Mouse (Mus musculus) left cerebral cortex, adult 9 months (tissue): ENCODE data around the gene Kifc5b.
"Not testable (repeated sequence)": the region's sequence is repeated elsewhere in the genome, so short reads cannot be mapped to it uniquely, and the experiment has no call there.

Experiments used
- DNase-seq, 2 experiments: peaks; one replicate each; pipeline ENCODE4 v3.0.0; 2022; ENCODE audit warnings: low spot score in 2 of 2

Gene Kifc5b

DNA sequence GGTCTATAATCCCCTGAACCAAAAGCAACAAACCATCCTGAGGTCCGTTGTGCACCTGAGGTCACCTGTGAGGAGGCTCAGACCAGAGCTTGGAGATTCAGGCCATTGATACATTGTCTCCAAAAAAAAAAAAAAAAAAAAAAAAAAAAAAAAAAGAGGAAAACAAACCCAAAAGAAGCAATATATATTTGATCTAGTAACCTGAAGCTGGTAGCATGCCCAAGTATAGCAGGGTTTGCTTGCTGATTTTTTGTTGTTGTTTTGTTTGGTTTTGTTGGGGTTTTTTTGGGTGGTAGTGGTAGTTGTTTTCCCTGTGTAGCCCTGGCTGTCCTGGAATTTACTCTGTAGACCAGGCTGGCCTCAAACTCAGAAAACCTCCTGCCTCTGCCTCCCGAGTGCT is 1.5 kb downstream of the Kifc5b start:
- no peak for DNase-seq

DNA sequence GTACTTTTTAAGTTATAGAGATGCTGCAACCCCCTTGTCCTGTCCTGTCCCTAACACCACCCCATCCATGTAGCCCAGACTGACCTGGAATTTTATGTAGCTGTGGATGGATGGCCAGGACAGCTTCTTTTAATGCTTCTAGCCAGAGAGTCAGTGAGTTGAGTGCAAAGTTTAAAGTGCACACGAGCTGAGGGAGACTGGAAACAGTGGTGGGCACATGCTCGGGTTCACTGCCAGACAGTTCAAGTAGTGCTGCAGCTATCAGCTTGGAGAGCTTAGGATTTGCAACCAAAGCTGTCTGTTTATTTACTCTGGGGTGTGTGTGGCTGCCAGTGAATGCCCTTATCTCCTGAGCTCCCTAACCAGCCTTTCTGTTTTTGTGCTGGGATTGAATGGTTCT is 2.6 kb downstream of the Kifc5b start:
- not testable (repeated sequence) for DNase-seq

DNA sequence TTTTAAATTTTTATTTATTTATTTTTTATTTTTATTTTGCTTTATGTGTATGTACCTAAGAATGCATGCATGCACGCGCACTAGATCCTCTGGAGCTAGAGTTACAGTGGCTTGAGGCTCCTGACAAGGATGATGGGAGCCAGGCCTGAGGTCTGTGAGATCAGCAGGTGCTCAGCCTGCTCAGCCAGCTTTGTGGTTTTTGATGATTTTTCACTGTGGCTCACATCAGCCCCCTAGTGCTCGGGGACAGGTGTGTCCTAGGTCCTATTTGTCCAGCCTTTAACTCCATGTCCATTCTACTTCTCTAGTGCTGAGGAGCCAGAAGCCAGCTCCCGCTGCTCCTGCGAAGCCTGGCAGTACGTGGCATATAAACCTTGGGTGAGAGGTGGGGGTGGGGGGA is 5.5 kb downstream of the Kifc5b start:
- DNase-seq = not testable (repeated sequence)

DNA sequence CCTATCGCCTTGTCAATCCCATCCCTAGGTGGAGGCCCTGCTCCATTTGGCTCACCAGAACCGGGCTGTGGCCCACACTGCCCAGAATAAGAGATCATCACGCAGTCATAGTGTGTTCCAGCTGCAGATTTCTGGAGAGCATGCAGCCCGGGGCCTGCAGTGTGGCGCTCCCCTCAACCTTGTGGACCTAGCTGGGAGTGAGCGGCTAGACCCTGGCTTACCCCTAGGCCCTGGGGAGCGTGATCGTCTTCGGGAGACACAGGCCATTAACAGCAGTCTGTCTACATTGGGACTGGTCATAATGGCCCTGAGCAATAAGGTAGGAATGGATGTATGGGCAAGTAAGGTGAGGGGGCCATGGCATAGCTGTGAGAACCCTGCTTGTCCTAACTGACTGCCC is 8.5 kb downstream of the Kifc5b start:
- not testable (repeated sequence) for DNase-seq

DNA sequence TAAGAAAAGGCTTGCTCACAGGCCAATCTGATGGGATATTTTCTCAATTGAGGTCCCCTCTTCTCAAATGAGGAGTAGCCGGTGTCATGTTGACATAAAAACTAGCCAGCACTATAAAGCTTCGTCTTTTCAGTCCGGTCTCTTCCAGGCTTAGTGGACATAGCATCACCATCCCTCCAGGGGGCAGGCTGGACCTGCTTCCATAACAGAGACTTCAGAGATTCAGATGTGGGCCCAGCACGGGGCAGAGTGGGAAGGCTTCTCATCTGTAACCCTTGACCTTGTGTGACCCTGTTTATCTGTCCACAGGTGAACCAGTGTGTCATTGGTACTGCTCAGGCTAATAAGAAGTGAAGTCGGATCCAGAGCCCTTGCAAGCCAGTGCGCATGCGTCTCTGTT is 14.9 kb downstream of the Kifc5b start:
- peak in 1 of 2 experiments; percentile 38 for DNase-seq

DNA sequence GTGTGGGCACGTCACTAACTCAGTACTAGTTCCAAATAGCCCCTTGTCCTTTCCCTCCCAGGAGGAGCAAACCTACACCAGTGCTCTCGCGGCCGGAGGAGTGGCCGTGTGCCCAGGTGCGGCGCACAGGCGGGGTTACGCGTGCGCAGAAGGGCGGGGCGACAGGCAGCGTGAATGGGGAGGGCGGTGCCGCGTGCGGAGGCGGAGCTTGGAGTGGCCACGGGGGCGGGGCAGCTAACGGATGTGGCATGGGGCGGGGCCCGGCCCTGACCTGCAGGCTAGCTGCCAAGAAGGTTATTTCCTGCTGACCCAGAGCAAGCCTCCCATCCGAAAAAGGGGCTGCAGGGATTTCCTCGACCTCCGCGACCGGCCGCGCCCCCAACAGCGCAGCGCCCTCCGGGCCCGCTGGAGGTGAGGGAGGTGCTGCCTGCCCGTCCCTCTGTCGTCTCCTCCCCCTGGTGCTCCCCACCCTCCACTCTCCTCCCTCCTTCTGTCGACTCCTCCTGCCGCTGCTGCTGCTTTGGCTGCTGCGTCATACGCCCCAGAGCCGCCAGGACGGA is 16.0 kb downstream of the Kifc5b start, which contains the start of gene Phf1:
Gene Phf1, plus strand, starts transcription at position 214 of the 560 bp plus-strand sequence.
- DNase-seq = peak; percentile 80 to 96

DNA sequence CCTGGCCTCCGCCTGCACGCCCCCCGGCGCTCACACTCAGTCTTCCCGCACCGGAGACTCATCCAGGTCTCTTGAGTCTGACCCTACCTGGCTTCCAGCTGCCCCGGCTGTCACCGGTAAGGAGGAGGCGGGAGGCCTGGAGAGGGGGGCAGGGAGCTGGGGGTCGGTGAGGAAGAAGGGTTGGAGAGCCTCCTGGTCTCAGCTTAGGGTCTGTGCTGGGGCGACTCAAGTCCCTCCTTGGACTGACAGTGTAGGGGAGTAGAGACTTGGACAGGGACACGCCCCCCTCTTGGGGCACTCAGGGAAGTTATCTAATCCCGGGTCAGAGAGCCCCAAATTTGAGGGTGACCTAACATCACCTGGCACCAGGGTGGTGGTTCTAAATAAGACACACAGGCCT is 16.5 kb downstream of the Kifc5b start:
- no peak for DNase-seq

DNA sequence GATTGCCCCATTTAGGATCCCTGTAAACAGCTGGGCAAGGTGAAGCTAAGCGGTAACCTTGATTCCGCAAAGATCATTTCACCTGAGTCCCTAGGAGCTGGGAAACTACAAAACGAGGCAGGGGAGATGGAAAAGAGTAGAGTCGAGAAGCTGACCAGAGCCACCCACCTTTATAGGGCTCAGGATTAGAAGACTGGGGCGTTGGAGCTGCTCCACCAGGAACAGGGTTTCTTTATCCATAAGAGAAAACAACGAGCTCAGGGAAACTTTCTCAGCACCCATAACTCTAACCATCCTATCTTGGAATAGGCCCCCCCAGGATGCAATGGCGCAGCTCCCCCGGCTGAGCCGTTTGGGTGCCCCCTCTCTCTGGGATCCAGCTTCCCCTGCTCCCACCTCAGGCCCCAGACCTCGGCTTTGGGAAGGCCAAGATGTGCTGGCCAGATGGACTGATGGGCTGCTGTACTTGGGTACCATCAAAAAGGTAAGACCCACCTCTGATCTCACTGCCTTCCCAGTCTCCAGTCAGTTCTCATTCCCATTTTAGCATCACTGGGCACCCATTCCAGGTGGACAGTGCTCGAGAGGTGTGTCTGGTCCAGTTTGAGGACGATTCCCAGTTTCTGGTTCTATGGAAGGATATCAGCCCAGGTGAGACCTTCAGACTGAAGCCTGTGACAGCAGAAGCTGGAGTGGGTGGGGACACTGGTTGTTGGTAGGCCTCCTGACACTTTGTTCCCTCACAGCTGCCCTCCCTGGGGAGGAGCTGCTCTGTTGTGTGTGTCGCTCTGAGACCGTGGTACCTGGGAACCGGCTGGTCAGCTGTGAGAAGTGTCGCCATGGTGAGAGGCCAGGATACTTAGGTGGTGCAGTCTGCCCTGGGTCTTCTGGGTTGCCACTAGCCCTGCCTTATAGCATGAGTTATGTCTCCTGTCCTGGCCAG is 17.3 kb downstream of the Kifc5b start:
- no peak for DNase-seq

DNA sequence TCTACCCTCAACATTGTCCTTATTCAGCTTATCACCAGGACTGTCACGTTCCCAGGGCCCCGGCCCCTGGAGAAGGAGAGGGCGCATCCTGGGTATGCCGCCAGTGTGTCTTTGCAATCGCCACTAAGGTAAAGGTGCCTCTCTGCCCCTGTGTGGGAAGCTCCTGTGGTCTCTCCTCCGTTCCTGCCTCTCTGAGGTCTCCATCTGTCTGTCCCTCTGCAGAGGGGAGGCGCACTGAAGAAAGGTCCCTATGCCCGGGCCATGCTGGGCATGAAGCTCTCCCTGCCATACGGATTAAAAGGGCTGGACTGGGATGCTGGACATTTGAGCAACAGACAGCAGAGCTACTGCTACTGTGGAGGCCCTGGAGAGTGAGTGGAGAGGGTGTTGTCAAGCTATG is 18.1 kb downstream of the Kifc5b start:
- DNase-seq = no peak

DNA sequence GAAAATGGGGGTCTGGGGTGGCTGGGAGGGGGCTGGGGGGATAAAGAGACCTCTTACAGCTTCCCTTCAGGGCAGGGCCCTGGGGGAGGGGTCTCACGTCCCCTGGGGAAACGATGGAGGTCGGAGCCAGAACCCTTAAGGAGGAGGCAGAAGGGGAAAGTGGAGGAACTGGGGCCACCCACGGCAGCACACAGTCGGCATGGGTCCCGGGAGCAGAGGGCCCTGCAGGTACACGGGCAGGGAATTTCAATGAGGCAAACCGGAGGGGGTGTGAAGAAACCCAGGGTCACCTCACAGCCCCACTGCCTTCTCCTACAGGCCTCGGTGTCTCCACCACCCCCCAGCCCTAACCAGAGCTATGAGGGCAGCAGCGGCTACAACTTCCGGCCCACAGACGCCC is 19.6 kb downstream of the Kifc5b start:
- no peak for DNase-seq

DNA sequence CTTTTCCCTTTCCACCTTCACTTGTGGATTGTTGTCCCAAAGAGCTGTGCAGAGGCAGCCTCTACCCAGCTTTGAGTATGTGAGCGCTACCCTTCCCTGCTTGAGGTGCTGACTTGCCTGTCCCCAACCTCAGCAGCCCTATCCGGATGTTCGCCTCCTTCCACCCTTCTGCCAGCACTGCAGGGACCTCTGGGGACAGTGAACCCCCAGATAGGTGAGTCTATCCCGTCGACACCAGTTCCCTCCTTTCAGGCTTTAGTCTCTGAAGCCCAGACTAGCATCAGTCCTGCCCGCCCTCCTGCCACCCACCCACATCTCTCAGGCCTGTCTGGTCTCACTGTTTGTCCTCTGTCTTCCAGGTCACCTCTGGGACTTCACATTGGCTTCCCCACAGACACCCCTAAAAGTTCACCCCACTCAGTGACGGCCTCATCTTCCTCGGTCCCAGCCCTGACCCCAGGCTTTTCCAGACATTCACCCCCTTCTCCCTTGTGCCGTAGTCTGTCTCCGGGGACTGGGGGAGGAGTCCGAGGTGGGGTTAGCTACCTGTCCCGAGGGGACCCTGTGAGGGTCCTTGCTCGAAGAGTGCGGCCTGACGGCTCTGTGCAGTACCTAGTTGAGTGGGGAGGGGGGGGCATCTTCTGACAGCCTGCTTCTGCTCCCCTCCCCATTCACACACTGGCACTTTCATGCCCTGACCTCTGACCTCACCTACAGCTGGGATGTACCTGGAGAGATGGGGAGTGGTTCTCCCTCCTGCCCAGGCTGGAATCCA is 20.2 kb downstream of the Kifc5b start:
- DNase-seq = no peak

DNA sequence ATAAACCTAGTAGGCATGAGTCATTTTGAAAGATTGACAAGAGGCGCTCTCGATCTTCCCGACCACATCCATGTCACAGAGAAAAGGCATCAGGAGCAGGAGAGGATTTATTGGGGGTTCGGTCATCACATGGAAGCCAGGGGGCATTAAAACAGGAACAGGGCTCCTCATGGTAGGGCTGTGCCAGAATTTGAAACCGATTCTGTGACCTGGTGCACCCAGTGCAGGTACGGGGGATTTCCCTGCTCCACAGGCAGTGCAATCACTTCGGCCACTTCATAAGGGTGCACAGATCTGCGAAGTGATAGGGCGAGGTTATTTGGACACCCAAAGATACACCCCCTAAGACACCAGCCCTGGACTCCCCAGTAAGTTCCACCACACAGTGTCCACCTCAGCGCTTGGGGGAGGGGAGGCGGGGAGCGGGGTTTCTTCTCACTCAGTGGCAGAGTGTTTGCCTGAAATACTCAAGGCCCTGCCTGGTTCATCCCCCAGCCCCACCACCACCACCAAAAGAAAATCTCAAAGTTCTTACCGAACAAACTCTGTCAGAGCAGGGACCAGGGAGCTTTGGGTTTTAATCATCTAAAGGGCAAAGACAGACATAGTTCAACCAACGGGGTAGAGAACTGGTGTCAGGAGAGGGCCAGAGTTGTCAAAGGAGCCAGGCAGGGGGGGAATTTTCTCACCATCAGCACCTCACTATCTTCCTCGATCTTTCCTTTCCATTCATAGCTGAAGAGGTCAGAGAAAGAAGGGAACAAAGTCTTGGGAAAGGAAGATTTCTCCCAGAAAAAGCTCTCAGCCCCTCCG is 21.2 kb downstream of the Kifc5b start:
- DNase-seq = no peak

DNA sequence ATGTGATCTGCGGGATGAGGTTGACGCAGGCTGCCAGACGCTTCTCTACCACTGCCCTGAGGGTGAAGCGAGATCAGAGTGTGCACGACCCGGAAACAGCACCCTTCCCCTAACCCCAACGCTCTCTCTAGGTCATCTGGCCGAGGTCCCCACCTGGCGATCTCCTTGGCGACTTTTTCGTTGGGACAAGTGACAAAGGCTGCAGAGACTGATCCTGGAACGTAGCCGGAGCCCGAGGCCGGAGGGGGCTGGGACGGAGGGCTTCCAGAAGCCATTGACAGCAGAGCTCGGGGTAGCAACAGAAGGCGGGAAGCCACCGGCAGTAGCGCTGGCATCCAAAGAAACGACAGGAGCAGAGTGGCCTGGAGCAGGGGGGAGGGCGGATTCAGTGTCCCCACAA is 21.8 kb downstream of the Kifc5b start:
- DNase-seq = no peak

DNA sequence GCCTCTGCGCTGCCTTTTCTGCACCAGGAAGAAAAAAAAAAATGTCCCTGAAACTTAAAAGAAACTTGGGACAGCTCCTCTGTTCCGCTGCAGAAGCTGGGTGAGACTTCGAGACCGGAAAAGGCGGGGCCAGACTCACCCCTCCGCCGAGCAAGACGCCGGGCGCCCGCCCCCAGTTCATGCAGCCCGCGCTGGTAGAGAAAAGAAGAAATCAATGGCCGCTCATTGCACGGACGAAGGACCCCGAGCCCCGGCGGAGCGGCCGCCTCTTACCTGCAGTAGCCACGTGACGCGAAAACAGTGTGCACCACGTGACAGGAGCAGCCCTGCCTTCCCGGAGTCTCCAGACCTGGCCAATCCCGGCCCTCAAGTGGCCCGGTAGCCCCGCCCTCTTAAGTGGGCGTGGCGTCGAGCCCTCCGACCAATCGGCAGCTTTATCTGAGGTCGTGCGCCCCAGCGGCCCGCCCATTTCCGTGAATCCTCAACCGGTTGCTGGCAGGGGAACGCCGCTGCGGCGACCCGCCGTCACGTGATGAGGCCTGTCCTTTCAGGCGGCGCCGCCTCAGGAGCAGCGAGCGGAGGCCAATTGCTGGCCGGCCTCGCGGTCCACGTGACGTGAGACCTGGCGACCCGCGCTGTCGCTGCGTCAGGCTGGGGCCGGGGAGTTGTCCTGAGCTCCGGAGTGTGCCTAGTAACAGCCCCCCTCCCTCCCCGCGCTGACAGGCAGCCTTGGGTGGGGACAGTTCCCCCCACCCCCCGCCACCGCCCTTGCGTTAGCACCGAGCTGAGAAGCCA is 22.5 kb downstream of the Kifc5b start, which contains the start of gene Cuta:
Gene Cuta, minus strand, starts transcription at position 392 of the 795 bp plus-strand sequence.
- DNase-seq = peak; percentile 100

DNA sequence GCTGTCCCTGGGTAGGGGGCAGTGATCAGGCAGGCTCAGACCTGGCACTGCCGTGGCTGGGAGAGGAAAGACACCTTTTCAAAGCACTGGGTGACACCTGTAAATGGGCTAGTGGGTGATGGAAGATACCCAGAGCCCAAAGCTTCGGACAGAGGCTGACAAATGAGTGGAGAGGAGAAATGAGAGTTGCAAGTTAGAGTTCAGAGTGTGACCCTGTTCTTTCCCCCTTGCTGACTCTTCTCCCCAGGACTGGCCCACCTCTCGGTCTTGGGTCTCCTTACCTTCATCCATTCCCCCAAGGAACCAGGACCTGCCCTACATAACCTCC is 23.0 kb downstream of the Kifc5b start:
- DNase-seq = no peak

DNA sequence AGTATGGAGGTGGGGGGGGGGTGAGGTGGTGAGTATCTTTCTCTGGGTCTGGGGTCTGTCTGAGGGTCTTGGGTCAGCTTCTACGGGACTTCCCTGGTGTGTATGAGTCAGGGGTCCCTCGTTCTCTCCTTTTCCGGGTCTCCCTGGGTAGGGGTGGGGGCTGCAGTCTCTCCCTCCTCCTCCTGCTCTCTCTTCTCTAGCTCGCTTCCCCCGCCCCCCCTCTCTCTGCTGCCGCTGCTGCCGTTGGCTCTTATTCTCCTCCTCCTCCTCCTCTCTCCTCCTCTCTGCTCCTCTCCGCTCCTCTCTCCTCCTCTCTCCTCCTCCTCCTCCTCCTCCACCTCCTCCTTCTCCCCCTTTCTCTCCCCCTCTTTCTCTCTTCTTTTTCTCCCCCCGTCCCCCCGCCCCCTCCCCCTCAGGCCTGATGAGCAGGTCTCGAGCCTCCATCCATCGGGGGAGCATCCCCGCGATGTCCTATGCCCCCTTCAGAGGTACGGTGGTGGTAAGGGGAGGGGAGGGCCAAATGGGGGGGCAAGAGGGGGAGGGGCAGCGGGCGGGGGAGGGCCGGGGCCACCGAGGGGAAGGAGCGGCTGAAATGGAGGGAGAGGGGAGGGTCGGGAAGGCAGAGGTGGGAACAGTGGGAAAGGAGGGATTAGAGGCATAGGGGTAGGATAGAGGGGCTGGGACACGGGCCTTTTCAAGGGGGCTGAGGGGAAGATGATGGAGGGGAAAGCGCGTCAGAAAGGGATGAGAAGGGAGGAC is 24.3 kb downstream of the Kifc5b start, which contains the start of gene Syngap1:
Gene Syngap1, plus strand, starts transcription at position 223 of the 759 bp plus-strand sequence.
- peak in 1 of 2 experiments; percentile 46 for DNase-seq

DNA sequence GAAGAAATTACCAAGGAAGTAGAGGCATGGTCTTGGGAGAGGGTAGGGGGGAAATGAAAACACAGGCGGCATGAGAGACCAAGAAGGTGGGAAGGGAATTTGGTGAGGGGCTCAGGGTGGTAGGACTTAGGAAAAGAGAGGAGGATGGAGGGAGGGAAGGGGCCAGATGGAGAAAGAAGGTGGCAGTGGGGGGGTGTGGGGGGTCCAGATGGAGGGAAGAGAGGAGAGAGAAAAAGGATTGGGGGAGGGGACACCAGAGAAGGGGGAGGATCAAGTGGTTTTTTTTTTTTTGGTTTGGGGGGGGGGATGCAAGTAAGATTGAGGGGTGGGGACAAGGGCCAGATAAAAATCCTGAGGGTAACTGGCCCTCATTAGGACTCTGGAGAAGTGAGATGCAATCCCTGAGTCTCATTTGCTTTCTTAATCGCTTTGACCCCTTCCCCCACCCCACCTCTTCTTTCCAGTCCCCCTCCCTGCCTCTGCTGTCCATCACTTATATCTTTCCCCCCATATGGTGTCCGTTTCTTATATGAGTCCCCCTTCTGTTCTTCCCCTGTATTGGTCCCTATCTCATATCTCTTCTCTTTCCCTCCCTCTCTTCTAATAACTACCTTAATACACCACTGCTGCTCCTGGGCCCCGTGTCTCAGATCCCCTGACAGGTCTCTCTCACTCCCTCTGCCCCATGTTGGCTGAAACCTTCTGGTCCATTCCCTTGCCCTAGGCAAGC is 25.1 kb downstream of the Kifc5b start:
- peak in 1 of 2 experiments; percentile 19 for DNase-seq

DNA sequence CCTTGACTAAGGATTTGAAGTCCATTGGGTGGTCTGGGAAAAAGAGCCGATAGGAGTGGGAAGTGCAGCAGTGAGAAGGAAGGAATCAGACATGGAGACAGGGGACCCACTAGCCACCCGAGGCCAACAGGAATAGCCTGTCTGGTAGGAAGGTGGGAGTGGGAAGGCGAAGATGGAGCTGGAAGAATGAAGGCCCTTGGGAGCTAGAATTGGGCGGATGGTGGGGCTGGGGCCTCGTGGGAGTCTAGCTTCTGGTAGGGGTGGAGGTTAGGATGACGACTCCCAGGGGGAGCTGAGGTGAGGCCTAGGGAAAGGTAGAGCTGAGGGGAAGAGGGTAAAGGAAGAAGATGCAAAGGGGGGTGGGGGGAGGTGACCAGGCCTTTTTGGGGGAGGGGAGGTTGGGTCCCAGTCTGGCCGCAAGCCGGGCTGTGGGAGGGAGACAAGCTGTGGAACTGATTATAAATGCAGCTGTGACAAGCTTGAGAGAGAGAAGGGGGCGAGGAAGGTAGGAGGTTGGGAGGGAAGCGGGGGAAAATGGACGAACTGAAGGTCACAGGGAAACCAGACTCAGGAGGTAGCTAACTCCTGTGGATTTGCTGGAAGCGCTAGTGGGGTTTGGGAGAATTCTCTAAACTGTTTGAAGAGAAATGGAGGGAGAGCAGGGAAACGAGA is 29.1 kb downstream of the Kifc5b start:
- no peak for DNase-seq

DNA sequence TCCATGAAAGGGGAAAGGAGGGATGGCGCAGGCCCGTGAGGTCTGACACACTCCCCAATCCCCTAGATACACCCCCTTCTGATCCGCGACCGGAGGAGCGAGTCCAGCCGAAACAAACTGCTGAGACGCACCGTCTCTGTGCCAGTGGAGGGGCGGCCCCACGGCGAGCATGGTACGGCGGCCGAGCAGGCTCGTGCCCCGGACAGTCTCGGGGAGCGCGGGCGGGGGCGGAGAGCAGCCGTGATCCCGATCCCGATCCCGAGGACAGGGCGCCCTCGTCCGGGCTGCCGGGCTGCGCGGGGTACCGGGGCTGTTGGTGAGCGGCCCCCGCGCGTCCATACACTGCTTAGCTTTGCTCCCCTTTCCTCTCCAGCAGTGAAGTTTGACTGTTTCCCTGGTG is 29.7 kb downstream of the Kifc5b start:
- DNase-seq = peak in 1 of 2 experiments; percentile 70
